Mouse (Mus musculus): ENCODE results near the gene Nr6a1. TPM values are rescaled to one million over a fixed set of nuclear protein-coding genes. Genes with fewer than 3 reads are reported as not detected.
A peak's percentile ranks its signal among the peaks of the same experiment; 100 is the strongest.

The Nr6a1 gene
- polyA plus RNA-seq, 1 experiment = 1.8 TPM

- H3K27me3 ChIP-seq (ENCODE audit: control insufficient read depth, insufficient read depth, insufficient read length) = peaks cover 54% of the 10 kb centered on the region
Measured at GRCm38 (mm10) chr2:38710304-38711241, 216.9 kb downstream of the Nr6a1 start.

DNA sequence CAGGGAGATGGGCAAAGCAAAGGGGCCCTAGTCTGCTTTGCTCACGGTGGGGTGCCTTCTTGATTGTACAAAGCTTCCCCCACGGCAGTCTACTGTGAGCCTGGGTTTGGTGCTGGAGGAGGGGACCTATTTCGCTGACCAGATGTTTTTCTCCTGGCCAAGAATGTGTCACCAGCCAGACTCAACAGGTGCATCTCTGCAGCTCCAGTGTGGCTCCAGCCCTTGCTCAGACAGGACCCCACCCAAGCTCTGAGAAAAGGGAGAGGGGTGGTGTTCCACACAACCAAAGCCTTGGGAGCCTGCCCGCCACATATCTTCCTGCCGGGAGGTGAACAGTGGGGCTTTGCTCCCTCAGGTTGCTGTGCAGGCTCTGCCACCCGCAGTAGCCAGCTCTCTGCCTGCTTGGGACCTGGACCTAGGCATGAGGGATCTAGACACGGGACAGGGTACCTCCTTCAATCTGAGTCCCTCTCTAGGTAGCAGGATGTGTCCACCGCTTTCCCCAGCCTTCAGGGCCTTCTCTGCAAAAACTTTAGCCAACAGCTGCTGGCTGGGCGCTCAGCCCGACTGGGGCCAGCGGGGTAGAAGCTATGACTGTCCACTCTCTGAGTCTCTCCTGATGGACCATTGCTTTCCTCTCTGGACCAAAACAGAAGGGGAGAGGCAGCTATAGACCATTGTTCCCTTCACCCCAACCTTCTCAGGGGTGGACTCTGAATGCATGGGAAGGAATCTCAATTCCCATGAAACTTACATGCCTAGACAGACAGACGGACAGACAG, 218.4 kb downstream of the Nr6a1 start:
- no peak overlapping the region for H3ac ChIP-seq (ENCODE audit: control insufficient read depth, insufficient read length)
- no peaks in the 10 kb centered on the region for H3K79me2 ChIP-seq (ENCODE audit: control insufficient read depth, insufficient read depth)
- no peaks in the 10 kb centered on the region for H3K36me3 ChIP-seq (ENCODE audit: control insufficient read depth, insufficient read depth)
- H3K4me3 ChIP-seq = no peak overlapping the region
- peaks cover 68% of the 10 kb centered on the region for H3K27me3 ChIP-seq (ENCODE audit: control insufficient read depth, insufficient read depth, insufficient read length)
- TF ChIP-seq MYOD1 (IDR thresholded peaks at IDR 0.05; ENCODE audit: control insufficient read depth in 1 of 3, insufficient read length in 2 of 3, low read depth in 2 of 3) (peak in 1 of 3 experiments; percentile 45), MYOG (IDR thresholded peaks at IDR 0.05; ENCODE audit: control insufficient read depth in 1 of 3, insufficient read depth in 1 of 3, insufficient read length in 2 of 3, low read depth in 2 of 3) (peak in 1 of 3 experiments; percentile 20), TCF3 (IDR thresholded peaks at IDR 0.05; ENCODE audit: insufficient read length, low read depth) (no peak)
- H3K4me2 ChIP-seq (ENCODE audit: low read depth) = no peak overlapping the region

More at GRCm38 (mm10) chr2:38710304-38711241, 216.9 kb downstream of the Nr6a1 start:
- no peak overlapping the region for H3ac ChIP-seq (ENCODE audit: control insufficient read depth, insufficient read length)
- no peak overlapping the region for H3K4me2 ChIP-seq (ENCODE audit: low read depth)
- no peaks in the 10 kb centered on the region for H3K36me3 ChIP-seq (ENCODE audit: control insufficient read depth, insufficient read depth)
- no peaks in the 10 kb centered on the region for H3K79me2 ChIP-seq (ENCODE audit: control insufficient read depth, insufficient read depth)
- no peak overlapping the region for H3K4me3 ChIP-seq
- TF ChIP-seq TCF3 (IDR thresholded peaks at IDR 0.05; ENCODE audit: insufficient read length, low read depth) = no peak
- TF ChIP-seq SRF (IDR thresholded peaks at IDR 0.05; ENCODE audit: control insufficient read depth, insufficient read length, low read depth) = no peak
- no peak for TF ChIP-seq MYOD1 (IDR thresholded peaks at IDR 0.05; ENCODE audit: control insufficient read depth in 1 of 3, insufficient read length in 2 of 3, low read depth in 2 of 3)
- TF ChIP-seq POLR2A (IDR thresholded peaks at IDR 0.05; ENCODE audit: insufficient read length, low read depth) = no peak
- no peak for TF ChIP-seq USF1 (IDR thresholded peaks at IDR 0.05; ENCODE audit: low read depth)
- no peak for TF ChIP-seq CEBPB (IDR thresholded peaks at IDR 0.05; ENCODE audit: insufficient read depth, poor library complexity, severe bottlenecking)
- no peak for TF ChIP-seq REST (IDR thresholded peaks at IDR 0.05; ENCODE audit: insufficient read depth, insufficient read length)
- TF ChIP-seq TCF12 (IDR thresholded peaks at IDR 0.05; ENCODE audit: insufficient read depth, poor library complexity, severe bottlenecking) = no peak
- TF ChIP-seq MYOG (IDR thresholded peaks at IDR 0.05; ENCODE audit: control insufficient read depth in 1 of 3, insufficient read depth in 1 of 3, insufficient read length in 2 of 3, low read depth in 2 of 3) = no peak
- no peak for TF ChIP-seq POLR2AphosphoS2 (IDR thresholded peaks at IDR 0.05; ENCODE audit: insufficient read length, low read depth)
- no peak for TF ChIP-seq E2F4 (IDR thresholded peaks at IDR 0.05; ENCODE audit: insufficient read depth)
- TF ChIP-seq MAX (IDR thresholded peaks at IDR 0.05; ENCODE audit: low read depth) = no peak

- Histone ChIP-seq H3K4me3 (no peak overlapping the region), H3K79me2 (ENCODE audit: control insufficient read depth, insufficient read depth) (no peaks in the 10 kb centered on the region), H3K36me3 (ENCODE audit: control insufficient read depth, insufficient read depth) (no peaks in the 10 kb centered on the region), H3K4me2 (ENCODE audit: low read depth) (no peak overlapping the region), H3ac (ENCODE audit: control insufficient read depth, insufficient read length) (no peak overlapping the region), H3K27me3 (ENCODE audit: control insufficient read depth, insufficient read depth, insufficient read length) (peaks cover 89% of the 10 kb centered on the region)
- TF ChIP-seq CEBPB (IDR thresholded peaks at IDR 0.05; ENCODE audit: insufficient read depth, poor library complexity, severe bottlenecking) (no peak), E2F4 (IDR thresholded peaks at IDR 0.05; ENCODE audit: insufficient read depth) (no peak), POLR2AphosphoS2 (IDR thresholded peaks at IDR 0.05; ENCODE audit: insufficient read length, low read depth) (no peak), POLR2A (IDR thresholded peaks at IDR 0.05; ENCODE audit: insufficient read length, low read depth) (no peak), SRF (IDR thresholded peaks at IDR 0.05; ENCODE audit: control insufficient read depth, insufficient read length, low read depth) (no peak), TCF3 (IDR thresholded peaks at IDR 0.05; ENCODE audit: insufficient read length, low read depth) (no peak), USF1 (IDR thresholded peaks at IDR 0.05; ENCODE audit: low read depth) (no peak), REST (IDR thresholded peaks at IDR 0.05; ENCODE audit: insufficient read depth, insufficient read length) (no peak), MAX (IDR thresholded peaks at IDR 0.05; ENCODE audit: low read depth) (no peak)
Measured at GRCm38 (mm10) chr2:38706661-38707060, 220.8 kb downstream of the Nr6a1 start.

- no peaks in the 10 kb centered on the region for H3K36me3 ChIP-seq (ENCODE audit: control insufficient read depth, insufficient read depth)
- no peaks in the 10 kb centered on the region for H3K79me2 ChIP-seq (ENCODE audit: control insufficient read depth, insufficient read depth)
- H3K27me3 ChIP-seq (ENCODE audit: control insufficient read depth, insufficient read depth, insufficient read length) = peaks cover 82% of the 10 kb centered on the region
- no peak overlapping the region for H3K4me2 ChIP-seq (ENCODE audit: low read depth)
- TF ChIP-seq CEBPB (IDR thresholded peaks at IDR 0.05; ENCODE audit: insufficient read depth, poor library complexity, severe bottlenecking) (no peak), MAX (IDR thresholded peaks at IDR 0.05; ENCODE audit: low read depth) (no peak), USF1 (IDR thresholded peaks at IDR 0.05; ENCODE audit: low read depth) (no peak), POLR2AphosphoS2 (IDR thresholded peaks at IDR 0.05; ENCODE audit: insufficient read length, low read depth) (no peak), MYOG (IDR thresholded peaks at IDR 0.05; ENCODE audit: control insufficient read depth in 1 of 3, insufficient read depth in 1 of 3, insufficient read length in 2 of 3, low read depth in 2 of 3) (no peak), MYOD1 (IDR thresholded peaks at IDR 0.05; ENCODE audit: control insufficient read depth in 1 of 3, insufficient read length in 2 of 3, low read depth in 2 of 3) (no peak), E2F4 (IDR thresholded peaks at IDR 0.05; ENCODE audit: insufficient read depth) (no peak), TCF3 (IDR thresholded peaks at IDR 0.05; ENCODE audit: insufficient read length, low read depth) (no peak), POLR2A (IDR thresholded peaks at IDR 0.05; ENCODE audit: insufficient read length, low read depth) (no peak), REST (IDR thresholded peaks at IDR 0.05; ENCODE audit: insufficient read depth, insufficient read length) (no peak), TCF12 (IDR thresholded peaks at IDR 0.05; ENCODE audit: insufficient read depth, poor library complexity, severe bottlenecking) (no peak), SRF (IDR thresholded peaks at IDR 0.05; ENCODE audit: control insufficient read depth, insufficient read length, low read depth) (no peak)
- no peak overlapping the region for H3ac ChIP-seq (ENCODE audit: control insufficient read depth, insufficient read length)
- H3K4me3 ChIP-seq = no peak overlapping the region
Measured at GRCm38 (mm10) chr2:38705036-38705435, 222.5 kb downstream of the Nr6a1 start.

Data from myocyte (in vitro differentiated cells).